Mouse (Mus musculus): ENCODE data around the gene Fzd10.

The Fzd10 gene

DNA sequence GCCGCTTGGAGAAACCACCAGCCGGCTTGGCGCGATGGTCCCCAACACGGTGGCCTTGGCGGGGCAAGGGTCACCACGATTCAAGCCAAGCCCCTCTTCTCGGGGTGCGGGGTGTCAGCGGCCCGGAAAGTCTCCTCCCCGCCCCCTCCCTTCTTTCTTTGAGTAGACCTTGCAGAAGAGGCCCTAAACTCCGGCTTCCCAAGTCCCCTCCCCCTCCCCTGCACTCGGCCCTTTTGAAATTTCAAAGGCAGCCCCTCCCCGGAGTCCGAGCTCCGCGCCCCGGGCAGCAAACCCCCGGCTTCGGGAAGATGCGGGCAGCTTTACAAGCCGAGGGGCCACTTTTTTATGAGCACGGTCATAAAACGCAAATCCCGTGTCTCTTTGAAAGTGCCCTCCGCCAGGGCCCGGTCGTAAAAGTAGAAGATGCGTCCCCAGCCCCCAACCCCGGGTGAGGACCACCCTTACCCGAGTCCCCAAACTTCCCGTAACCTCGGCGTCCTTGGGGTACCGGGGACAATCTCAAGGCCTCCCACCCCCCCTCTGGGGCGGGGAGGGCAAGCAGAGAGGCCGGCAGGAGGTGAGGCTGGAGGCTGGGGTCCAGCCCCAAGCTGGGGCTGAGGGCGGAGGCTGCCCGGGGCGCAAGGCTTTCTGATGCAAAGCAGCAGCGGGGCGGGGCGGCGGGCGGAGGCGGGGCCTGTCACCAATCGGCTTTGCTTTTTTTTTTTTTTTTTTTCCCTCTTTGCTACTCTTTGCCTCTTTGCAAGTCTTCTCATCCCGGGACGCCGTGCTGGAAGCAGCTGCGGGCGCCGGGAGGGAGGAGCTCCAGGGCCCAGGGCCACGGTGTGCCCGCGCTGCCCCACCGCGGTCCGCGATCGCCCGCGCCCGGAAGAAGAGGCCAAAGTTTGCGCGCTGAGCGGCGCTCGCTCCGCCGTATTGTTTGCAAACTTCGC, at the start of gene Fzd10:
Gene Fzd10 (plus strand): TSS at position 773 of the 950 bp plus-strand sequence.
- DNase-seq (ENCODE audit: low spot score): peak; percentile 62

DNA sequence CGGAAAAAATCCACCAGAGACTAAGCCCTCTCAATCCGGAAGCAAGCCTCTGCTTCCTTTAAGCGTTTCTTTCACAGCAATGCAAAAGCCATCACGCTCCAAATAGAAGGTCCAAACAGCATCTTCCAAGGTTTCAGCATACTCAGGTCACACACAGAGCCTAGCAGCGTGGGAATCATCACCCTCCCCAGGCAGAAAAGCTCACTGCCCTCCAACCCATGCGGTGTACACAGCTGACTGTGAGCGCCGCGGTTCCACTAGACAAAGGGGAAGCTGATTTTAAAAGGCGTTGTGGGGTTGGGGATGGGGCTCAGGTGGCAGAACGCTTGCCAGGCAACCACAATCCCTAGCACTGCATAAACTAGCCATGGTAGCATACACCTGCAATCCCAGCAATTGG, 49.2 kb upstream of the Fzd10 start:
- no peak for DNase-seq (ENCODE audit: low spot score)

GRCm38 (mm10) chr5:128552136-128552890, 48.3 kb upstream of the Fzd10 start:
- DNase-seq (ENCODE audit: low spot score): no peak

GRCm38 (mm10) chr5:128558126-128558525, 42.5 kb upstream of the Fzd10 start:
- no peak for DNase-seq (ENCODE audit: low spot score)

DNA sequence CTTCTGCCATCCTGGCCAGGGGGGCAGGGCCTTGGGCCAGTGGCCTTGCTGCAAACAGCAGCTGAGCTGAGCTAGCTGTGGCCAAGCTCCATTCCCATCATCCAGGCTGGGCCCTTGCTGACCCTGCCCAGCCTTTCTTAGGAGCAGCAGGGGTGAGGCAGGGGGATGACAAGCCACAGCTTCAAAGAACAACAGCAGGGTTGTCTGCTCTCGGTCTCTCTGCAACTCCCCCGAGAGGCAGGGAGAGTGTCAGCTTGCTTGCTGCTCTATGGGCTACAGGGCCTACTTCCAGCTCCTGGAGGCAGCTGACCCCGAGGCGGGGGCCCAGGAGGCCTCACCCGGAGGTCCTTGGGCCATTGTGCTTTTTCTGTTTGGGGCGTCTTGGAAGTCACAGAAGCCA, 33.3 kb upstream of the Fzd10 start:
- no peak for DNase-seq (ENCODE audit: low spot score)

- DNase-seq (ENCODE audit: low spot score): no peak
These were observed 31.7 kb upstream of the Fzd10 start for GRCm38 (mm10) chr5:128568970-128569369.

DNA sequence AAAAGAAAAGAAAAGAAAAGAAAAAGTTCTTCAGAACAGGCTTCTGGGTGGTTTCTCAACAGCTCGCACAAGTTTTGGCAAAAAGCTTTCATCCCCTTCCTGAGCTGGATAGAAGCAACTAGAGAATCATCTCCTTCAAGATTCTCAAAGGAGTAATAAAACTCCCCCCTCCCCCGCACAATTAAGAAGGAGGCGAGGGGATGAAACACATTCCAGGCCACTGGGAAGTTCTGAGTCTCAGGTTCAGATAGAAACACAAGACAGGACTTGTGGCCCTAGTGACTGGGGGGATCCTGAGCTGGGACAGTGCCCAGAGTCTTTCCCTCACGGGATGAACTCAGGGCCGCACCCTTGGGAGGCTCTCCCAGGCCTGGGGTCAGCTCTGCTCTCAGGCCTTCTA, 30.6 kb upstream of the Fzd10 start:
- no peak for DNase-seq (ENCODE audit: low spot score)

- no peak for DNase-seq (ENCODE audit: low spot score)
These were observed 29.8 kb upstream of the Fzd10 start for GRCm38 (mm10) chr5:128570848-128571247.

DNA sequence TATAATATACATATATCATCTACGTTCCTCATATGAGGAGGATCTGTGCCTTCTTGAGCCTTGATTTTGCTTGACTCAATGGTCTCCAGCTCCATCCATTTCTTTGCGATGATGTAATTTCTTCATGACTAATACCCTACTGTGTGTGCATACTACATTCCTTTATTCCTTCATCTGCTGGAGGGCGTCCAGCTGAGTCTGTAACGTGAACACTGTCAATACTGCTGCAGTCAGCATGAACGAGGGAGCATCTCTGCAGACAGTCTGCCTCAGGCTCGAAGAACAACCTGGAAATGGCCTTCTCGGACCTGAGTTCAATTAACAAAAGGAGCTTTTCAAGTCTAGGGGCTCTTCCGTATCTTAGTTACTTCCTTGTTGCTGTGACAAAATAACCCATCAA, 28.9 kb upstream of the Fzd10 start:
- peak; percentile 14 for DNase-seq (ENCODE audit: low spot score)

- DNase-seq (ENCODE audit: low spot score): no peak
These were observed 24.6 kb upstream of the Fzd10 start for GRCm38 (mm10) chr5:128575997-128576579.

GRCm38 (mm10) chr5:128579047-128579650, 21.5 kb upstream of the Fzd10 start:
- DNase-seq (ENCODE audit: low spot score): peak; percentile 71

GRCm38 (mm10) chr5:128580931-128581330, 19.7 kb upstream of the Fzd10 start:
- DNase-seq (ENCODE audit: low spot score): no peak

- no peak for DNase-seq (ENCODE audit: low spot score)
These were observed 19.1 kb upstream of the Fzd10 start for GRCm38 (mm10) chr5:128581516-128581921.

DNA sequence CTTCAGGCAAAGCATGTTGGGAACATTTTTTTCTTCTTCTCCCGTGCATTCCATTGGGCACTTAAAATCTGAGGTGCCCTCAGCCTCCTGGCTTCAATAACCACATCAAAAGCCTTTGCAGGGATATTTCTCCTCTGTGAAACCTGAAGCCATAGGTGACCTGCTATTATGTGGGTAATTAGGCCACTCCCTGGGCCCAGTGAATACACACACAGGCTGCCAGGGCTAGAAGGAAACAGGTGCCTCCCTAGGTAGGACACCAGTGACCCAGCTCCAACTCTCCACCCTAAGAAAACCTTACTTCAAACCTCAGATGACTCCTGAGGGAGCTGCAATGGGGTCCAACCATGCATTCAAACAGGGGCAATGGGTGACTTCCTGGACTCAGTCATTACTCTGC, 11.4 kb upstream of the Fzd10 start:
- no peak for DNase-seq (ENCODE audit: low spot score)

DNA sequence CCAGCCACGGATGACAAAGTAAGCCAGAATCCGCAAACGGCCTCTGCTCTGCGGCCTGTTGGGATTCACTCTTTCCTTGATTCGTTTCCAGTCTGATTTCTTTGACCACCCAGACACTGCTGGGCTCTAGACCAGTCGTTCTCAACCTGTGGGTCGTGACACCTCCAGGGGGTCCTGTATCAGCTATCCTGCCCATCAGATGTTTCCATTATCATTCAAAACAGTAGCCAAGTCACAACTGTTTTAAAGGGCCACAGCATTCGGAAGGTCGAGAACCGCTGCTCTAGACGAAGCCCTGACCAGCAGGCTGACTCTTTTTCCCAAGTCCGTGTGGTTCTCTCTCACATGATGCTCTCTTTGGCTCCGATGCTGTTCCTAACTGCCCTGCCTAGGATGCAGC, 7.2 kb upstream of the Fzd10 start:
- no peak for DNase-seq (ENCODE audit: low spot score)

DNA sequence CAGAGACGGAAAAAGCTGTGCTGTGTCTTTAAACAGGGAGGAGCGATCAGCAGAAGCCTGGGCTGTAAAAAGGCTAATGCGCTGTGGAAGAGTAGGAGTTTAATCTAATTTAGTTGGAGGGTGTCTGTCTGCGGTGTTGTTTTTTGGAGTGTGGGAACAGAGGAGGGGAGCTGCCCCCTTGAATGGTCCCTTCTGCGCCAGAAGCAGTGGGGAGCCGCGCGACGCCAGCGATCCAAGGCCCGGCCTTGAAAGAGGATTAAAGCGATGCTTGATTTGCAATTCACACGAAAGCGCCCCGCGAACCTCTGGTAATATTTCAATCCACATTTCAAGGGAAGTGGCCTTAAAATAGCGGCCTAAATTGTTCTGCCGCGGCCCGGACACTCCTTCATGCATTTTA, 3.8 kb upstream of the Fzd10 start:
- no peak for DNase-seq (ENCODE audit: low spot score)

GRCm38 (mm10) chr5:128597381-128597780, 3.3 kb upstream of the Fzd10 start:
- DNase-seq (ENCODE audit: low spot score): no peak

DNA sequence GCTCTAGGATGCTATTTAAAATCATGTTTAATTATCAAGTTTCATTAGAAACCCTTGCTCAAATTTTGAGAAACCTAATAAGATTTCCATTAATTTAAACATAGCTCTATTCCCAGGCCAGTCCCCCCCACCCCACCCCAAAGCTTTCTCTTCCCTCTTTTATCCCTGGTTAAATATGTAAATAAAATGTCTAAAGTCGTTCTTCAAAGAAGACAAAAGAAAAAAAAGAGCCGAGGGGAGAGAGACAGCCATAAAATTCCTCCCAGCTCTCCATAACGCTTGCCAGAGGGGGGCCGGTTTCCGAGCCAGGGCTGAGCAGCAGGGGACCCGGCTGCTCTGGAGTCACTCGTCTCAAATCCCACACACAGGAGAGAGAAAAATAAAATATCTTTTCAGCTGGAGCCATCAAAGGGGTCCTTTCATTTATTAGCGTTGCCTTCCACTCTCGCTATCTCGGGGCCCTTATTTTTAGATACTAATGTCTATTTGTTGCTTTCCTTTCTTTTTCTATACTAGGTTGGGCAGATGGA, 2.4 kb upstream of the Fzd10 start:
- DNase-seq (ENCODE audit: low spot score): no peak

- no peak for DNase-seq (ENCODE audit: low spot score)
These were observed 1.8 kb upstream of the Fzd10 start for GRCm38 (mm10) chr5:128598760-128599364.

DNA sequence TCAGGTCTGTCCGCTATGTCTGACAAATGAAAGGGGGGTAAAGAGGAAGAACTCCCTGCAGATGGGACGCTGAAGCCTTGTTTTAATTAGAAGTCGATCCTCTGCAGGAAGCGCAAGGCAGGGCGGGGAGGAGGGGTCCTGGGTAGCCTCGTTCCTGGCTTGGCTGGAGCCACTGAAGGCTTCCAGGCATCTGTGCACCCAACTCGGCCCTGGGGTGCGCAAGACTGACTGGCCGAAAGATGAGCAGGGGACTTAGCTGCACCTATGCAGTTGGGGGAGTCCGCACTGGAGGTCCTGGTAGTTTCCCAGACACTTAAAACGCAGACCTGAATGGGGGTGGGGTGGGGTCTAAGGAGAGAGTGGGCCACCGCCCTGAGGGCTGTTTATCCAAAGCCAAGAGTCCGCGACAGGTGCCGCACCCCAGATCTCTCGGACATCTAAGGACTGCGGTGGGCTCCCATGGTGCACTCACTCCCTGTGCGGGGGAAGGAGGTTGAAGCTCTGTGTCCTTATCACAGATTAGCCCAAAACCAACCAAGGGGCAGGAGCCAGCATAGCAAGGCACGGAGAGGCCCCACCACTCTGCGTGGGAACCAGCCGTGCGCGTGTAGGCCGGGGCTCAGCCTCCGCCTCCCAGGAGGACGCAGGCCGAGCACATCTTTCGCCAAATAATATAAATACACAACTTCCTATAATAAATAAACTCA, 1.1 kb upstream of the Fzd10 start:
- DNase-seq (ENCODE audit: low spot score): no peak

Data from urinary bladder, postnatal 25 days (tissue).